Mouse (Mus musculus) thymus, adult 2 months (tissue): ENCODE results near the gene Rad51b. TPM values are rescaled to one million over a fixed set of nuclear protein-coding genes. Genes with fewer than 3 reads are reported as not detected.

Source experiments
- DNase-seq: peaks from one replicate; pipeline ENCODE4 v3.0.0; 2021
- H3K27ac ChIP-seq: fragments of 200-500 bp; 2 replicates; pipeline ENCODE4 v1.5.1; 2012; ENCODE audit warnings: low read length, control low read depth; ENCODE audit not compliant: control insufficient read depth, insufficient read depth
- H3K27me3 ChIP-seq: fragments of 200-500 bp; 2 replicates; pipeline ENCODE4 v1.6.1; 2012; ENCODE audit warnings: mild to moderate bottlenecking, low read length, moderate library complexity, mixed read lengths; ENCODE audit not compliant: control insufficient read depth, insufficient read depth
- H3K36me3 ChIP-seq: fragments of 200-500 bp; 2 replicates; pipeline ENCODE4 v1.6.1; 2012; ENCODE audit warnings: mild to moderate bottlenecking, low read length, moderate library complexity; ENCODE audit not compliant: control insufficient read depth, insufficient read depth
- H3K4me1 ChIP-seq: fragments of 200-500 bp; replicated peaks from 2 replicates; pipeline ENCODE4 v1.6.1; 2012; ENCODE audit warnings: low read length; ENCODE audit not compliant: control insufficient read depth, insufficient read depth
- H3K4me3 ChIP-seq: fragments of 200-500 bp; 2 replicates; pipeline ENCODE4 v1.5.1; 2012; ENCODE audit warnings: mild to moderate bottlenecking, low read length, control low read depth, moderate library complexity; ENCODE audit not compliant: control insufficient read depth, insufficient read depth
- CTCF ChIP-seq: fragments of 200-500 bp; IDR thresholded peaks from 2 replicates; pipeline ENCODE4 v1.5.1; 2012; ENCODE audit warnings: mild to moderate bottlenecking, control low read depth, low read length, moderate library complexity, borderline replicate concordance; ENCODE audit not compliant: control insufficient read depth, poor library complexity, insufficient read depth; ENCODE audit errors: extremely low read depth
- POLR2A ChIP-seq: fragments of 200-500 bp; IDR thresholded peaks from 2 replicates; pipeline ENCODE4 v1.6.1; 2012; ENCODE audit warnings: mild to moderate bottlenecking, low read length, control low read depth, moderate library complexity; ENCODE audit not compliant: control insufficient read depth, poor library complexity, insufficient read depth; ENCODE audit errors: extremely low read depth
- WGBS: fragments of 180-500 bp; shearing (Covaris S2); methylation state at CpG from one replicate; pipeline ENCODE4 v1.1.7; 2018; 5-methylcytosine and 5-hydroxymethylcytosine counted together
- polyA plus RNA-seq: library from polyadenylated mRNA; depleted of rRNA; stranded (reverse); fragments of >200 nt; gene quantifications from 2 replicates; pipeline ENCODE4 v1.2.3, GENCODE M21; 2012

The Rad51b gene
- polyA plus RNA-seq, 1 experiment, result 1.1 TPM

GRCm38 (mm10) chr12:79789481-79789880, 492.4 kb downstream of the Rad51b start:
- WGBS, result 94% methylated on average over 6 of the region's 6 CpGs
- Histone ChIP-seq H3K27me3 (no peaks in the 10 kb centered on the region), H3K4me1 (no peaks in the 10 kb centered on the region), H3K36me3 (no peaks in the 10 kb centered on the region), H3K27ac (no peak overlapping the region), H3K4me3 (no peak overlapping the region)
- TF ChIP-seq POLR2A (no peak), CTCF (no peak)
- DNase-seq, result no peak

DNA sequence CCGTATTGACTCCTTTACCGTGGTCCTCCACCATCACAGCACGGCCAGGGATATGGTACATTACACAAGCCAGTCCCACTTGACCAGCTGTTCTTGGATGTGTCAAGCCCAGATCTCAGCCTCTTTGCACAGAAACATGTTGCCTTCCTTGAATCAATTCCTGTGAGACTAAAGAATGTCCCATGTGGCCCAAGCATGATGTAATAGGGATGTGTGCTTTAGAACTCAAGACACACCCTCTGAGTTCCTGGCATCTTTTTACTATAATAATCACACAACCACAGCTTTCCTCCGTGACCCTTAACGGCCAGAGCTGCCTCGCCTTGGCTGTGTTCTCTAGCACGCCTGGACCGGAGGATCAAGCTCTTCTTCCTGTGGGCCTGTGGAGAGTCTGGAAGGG, 496.3 kb downstream of the Rad51b start:
- no peak for DNase-seq
- no peak overlapping the region for H3K27ac ChIP-seq
- no peak for TF ChIP-seq CTCF
- no peak for TF ChIP-seq POLR2A
- no peaks in the 10 kb centered on the region for H3K36me3 ChIP-seq
- no peaks in the 10 kb centered on the region for H3K27me3 ChIP-seq
- H3K4me1 ChIP-seq, result peaks cover 6% of the 10 kb centered on the region
- H3K4me3 ChIP-seq, result no peak overlapping the region
- WGBS, result 95% methylated on average over 8 of the region's 8 CpGs

DNA sequence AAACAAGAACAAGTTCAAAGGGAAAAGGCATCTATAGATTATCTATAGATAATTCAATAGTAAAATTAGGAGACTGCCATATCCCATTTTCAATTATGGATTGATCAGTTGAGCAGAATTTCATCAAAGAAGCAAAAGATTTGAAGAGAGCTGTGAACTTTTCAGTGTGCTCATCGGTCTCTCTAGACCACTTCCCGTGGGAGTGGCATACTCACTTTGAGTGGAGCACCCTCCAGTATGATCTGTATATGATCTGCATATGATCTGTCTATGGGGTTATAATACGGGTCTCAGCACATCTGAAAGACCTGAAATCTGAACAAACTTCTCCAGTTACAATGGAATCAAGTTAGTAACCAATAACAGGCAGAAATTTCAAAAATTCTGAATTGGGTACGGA, 497.7 kb downstream of the Rad51b start:
- TF ChIP-seq CTCF, result no peak
- TF ChIP-seq POLR2A, result no peak
- Histone ChIP-seq H3K27me3 (no peaks in the 10 kb centered on the region), H3K27ac (no peak overlapping the region), H3K4me3 (no peak overlapping the region), H3K36me3 (no peaks in the 10 kb centered on the region), H3K4me1 (peaks cover 6% of the 10 kb centered on the region)
- WGBS, result 71% methylated on average over 4 of the region's 4 CpGs
- DNase-seq, result no peak

- TF ChIP-seq CTCF (no peak), POLR2A (no peak)
- no peak for DNase-seq
- H3K27ac ChIP-seq, result no peak overlapping the region
Observed at GRCm38 (mm10) chr12:79796260-79796659, 499.2 kb downstream of the Rad51b start.

DNA sequence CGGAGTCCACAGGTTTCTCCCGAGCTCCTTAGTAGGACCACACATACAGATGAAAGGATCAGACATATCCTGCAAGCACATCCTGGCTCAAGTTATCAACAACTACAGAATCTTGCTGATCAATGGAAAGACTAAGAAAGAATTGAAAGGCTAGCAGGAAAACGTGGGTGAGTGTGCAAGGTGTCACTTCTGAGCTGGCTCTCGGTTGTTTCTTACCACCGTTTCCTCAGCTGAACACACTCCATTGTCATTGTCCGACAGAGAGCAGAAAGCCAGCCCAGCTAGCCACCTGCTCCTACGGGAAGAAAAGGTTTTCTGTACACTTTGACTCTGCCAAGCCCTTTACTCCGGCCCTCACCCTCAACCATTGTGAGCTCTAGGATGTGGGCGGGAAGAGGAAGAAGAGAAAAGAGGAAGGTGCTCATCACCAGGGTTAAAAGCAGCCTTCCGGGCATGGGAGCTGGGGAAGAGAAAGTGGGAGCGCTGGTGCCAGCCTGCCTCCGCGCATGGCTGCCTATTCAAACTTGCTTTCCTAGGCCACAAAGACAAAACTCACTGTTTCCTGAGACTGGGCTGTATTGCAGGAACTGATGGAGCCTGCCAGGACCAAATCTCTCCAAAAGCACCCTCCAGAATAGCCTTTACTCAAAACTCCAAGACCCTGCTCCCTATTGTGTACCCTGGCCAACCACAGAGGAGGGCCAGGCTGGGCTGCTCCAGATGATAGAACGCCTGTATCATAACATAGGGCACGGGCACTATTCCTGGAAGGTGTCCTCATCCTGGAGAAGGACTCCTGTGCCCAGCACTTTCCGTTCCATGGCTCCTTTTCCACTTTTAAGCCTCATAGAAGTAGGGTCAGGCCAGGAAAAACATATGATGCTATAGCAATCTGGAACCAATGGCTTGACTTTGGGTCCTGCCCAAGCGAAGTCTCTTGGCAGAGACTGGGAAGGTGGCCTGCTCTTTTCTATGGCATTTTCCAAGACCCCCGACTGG, 500.0 kb downstream of the Rad51b start:
- H3K27ac ChIP-seq, result peak overlapping the region; percentile 38; the same call in 1 of the 2 replicates
- no peak for DNase-seq
- peaks cover 6% of the 10 kb centered on the region for H3K4me1 ChIP-seq
- no peaks in the 10 kb centered on the region for H3K27me3 ChIP-seq
- H3K4me3 ChIP-seq, result no peak overlapping the region
- WGBS, result 62% methylated on average over 18 of the region's 18 CpGs
- H3K36me3 ChIP-seq, result no peaks in the 10 kb centered on the region
- no peak for TF ChIP-seq CTCF
- no peak for TF ChIP-seq POLR2A

More at GRCm38 (mm10) chr12:79796260-79796659, 499.2 kb downstream of the Rad51b start:
- WGBS, result 92% methylated on average over 6 of the region's 6 CpGs
- Histone ChIP-seq H3K4me3 (no peak overlapping the region), H3K27me3 (no peaks in the 10 kb centered on the region), H3K36me3 (no peaks in the 10 kb centered on the region), H3K4me1 (peaks cover 6% of the 10 kb centered on the region)

GRCm38 (mm10) chr12:79798488-79798887, 501.4 kb downstream of the Rad51b start:
- Histone ChIP-seq H3K4me3 (no peak overlapping the region), H3K27me3 (no peaks in the 10 kb centered on the region), H3K4me1 (peaks cover 6% of the 10 kb centered on the region), H3K27ac (no peak overlapping the region), H3K36me3 (no peaks in the 10 kb centered on the region)
- TF ChIP-seq CTCF (no peak), POLR2A (no peak)
- no peak for DNase-seq
- WGBS, result 98% methylated on average over 3 of the region's 3 CpGs
